Mouse (Mus musculus): ENCODE data around the gene Fer1l4. TPM values are rescaled to one million over a fixed set of nuclear protein-coding genes. Genes with fewer than 3 reads are reported as not detected.
A peak's percentile ranks its signal among the peaks of the same experiment; 100 is the strongest.

The Fer1l4 gene
- polyA plus RNA-seq, 1 experiment = 0.06 TPM

DNA sequence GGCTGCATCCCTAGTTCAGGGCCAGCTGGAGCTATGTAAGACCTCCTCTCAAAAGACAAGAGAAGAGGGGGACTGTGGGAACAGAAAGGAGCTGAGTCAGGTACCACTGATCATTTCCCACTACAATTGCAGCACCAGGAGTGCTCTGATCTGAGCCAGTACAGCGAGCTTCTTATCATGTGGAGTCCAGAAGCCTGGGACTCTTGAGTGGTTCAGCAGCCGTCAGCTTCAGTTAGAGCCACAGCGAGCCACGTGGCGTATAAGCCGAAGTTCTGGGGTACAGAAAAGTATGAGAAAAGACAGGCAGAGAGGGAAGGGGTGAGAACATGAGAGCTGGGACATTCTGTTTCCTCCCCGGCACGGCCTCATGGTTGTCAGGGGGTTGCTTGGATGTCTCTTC is 31.5 kb downstream of the Fer1l4 start:
- no peak for DNase-seq (ENCODE audit: low read depth, low spot score)
- 86% methylated on average over 8 of the region's 8 CpGs for WGBS

- WGBS = 66% methylated on average over 3 of the region's 3 CpGs
- DNase-seq (ENCODE audit: low read depth, low spot score) = no peak
Measured at GRCm38 (mm10) chr2:156018106-156018505, 34.6 kb downstream of the Fer1l4 start.

GRCm38 (mm10) chr2:156007888-156008532 is 44.7 kb downstream of the Fer1l4 start, which contains the start of the genes 6430550D23Rik and Ergic3:
6430550D23Rik (minus strand) TSS chr2:156007977.
Ergic3 (plus strand) TSS chr2:156008045.
- peak; percentile 98 for DNase-seq (ENCODE audit: low read depth, low spot score)
- under 1% methylated on average over 45 of the region's 45 CpGs for WGBS

- 88% methylated on average over 4 of the region's 4 CpGs for WGBS
- DNase-seq (ENCODE audit: low read depth, low spot score) = no peak
Measured at GRCm38 (mm10) chr2:156005393-156005792, 47.4 kb downstream of the Fer1l4 start.

- peak; percentile 37 for DNase-seq (ENCODE audit: low read depth, low spot score)
- WGBS = 37% methylated on average over 14 of the region's 14 CpGs
Measured at GRCm38 (mm10) chr2:155991863-155992321, 60.9 kb downstream of the Fer1l4 start.

DNA sequence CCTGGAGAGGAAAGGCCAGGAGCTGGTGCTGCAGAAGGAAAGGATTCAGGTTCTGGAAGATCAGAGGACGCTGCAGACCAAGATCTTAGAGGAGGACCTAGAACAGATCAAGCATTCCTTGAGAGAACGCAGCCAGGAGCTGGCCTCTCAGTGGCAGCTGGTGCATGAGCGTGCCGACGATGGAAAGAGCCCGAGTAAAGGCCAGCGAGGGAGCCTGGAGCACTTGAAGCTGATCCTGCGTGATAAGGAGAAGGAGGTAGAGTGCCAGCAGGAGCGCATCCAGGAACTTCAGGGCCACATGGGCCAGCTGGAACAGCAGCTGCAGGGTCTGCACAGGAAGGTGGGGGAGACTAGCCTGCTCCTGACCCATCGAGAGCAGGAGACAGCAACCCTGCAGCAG is 61.6 kb downstream of the Fer1l4 start:
- DNase-seq (ENCODE audit: low read depth, low spot score) = no peak
- 93% methylated on average over 10 of the region's 10 CpGs for WGBS

GRCm38 (mm10) chr2:155989085-155989484 is 63.7 kb downstream of the Fer1l4 start:
- 82% methylated on average over 4 of the region's 4 CpGs for WGBS
- no peak for DNase-seq (ENCODE audit: low read depth, low spot score)

- WGBS = 97% methylated on average over 6 of the region's 6 CpGs
- DNase-seq (ENCODE audit: low read depth, low spot score) = no peak
Measured at GRCm38 (mm10) chr2:155987131-155987530, 65.6 kb downstream of the Fer1l4 start.

DNA sequence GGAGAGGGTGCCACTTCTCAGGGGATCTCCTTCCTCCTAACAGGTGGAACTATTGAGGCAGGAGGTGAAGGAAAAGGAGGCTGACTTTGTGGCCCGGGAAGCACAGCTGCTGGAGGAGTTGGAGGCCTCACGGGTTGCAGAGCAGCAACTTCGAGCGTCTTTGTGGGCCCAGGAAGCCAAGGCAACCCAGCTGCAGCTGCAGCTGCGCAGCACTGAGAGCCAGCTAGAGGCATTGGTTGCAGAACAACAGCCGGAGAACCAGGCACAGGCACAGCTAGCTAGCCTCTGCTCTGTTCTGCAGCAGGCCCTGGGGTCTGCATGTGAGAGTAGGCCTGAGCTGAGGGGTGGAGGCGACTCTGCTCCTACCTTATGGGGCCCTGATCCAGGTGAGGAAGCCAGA is 67.0 kb downstream of the Fer1l4 start:
- 89% methylated on average over 7 of the region's 7 CpGs for WGBS
- no peak for DNase-seq (ENCODE audit: low read depth, low spot score)

- DNase-seq (ENCODE audit: low read depth, low spot score) = no peak
- WGBS = 72% methylated on average over 5 of the region's 5 CpGs
Measured at GRCm38 (mm10) chr2:155979328-155979991, 73.3 kb downstream of the Fer1l4 start.

DNA sequence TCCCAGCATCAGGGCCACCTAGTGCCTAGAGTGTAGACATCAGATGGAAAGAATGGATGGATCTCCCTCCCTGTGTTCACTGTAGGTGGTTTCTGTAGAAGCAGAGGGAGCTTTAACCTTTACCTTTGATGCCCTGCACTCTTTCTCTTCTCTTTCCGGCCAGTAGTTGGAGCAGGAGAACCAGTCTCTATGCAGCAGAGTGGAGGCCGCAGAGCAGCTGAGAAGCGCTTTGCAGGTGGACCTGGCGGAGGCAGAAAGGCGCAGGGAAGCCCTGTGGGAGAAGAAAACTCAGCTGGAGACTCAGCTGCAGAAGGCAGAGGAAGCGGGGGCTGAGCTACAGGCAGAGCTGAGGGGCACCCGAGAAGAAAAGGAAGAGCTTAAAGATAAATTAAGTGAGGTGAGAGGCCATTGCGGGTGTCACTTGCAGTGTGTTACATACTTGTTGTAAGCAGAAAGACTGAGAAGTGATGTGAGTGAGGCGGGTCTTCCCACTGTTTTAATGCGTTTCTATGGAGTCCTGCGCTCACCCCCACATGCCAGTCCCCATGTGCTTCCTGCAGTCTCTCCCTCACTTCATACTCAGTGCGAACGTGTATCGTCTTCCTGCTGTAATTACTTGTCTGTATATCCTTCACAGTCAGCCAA is 78.5 kb downstream of the Fer1l4 start:
- 85% methylated on average over 14 of the region's 14 CpGs for WGBS
- no peak for DNase-seq (ENCODE audit: low read depth, low spot score)

- 74% methylated on average over 6 of the region's 6 CpGs for WGBS
- no peak for DNase-seq (ENCODE audit: low read depth, low spot score)
Measured at GRCm38 (mm10) chr2:155973348-155973747, 79.4 kb downstream of the Fer1l4 start.

Other genes starting within 250 kb of the Fer1l4 start
- gene BC029722, start 233.5 kb downstream of the Fer1l4 start, polyA plus RNA-seq (2012; rRNA removed) = 19.0 and 22.9 TPM in 2 replicates
- 288 and 346 TPM in 2 replicates for gene Eif6, start 226.0 kb downstream of the Fer1l4 start, polyA plus RNA-seq (2012; rRNA removed)
- gene Fam83c, start 218.1 kb downstream of the Fer1l4 start, polyA plus RNA-seq (2012; rRNA removed) = 0.97 and 1.7 TPM in 2 replicates
- 26.7 and 31.3 TPM in 2 replicates for gene Uqcc1, start 122.6 kb downstream of the Fer1l4 start, polyA plus RNA-seq (2012; rRNA removed)
- gene Gm15557, start 112.2 kb downstream of the Fer1l4 start, polyA plus RNA-seq (2012; rRNA removed) = not detected in 2 replicates
- 0.10 and 0.15 TPM in 2 replicates for gene Gdf5, start 107.6 kb downstream of the Fer1l4 start, polyA plus RNA-seq (2012; rRNA removed)
- gene Cep250, start 96.5 kb downstream of the Fer1l4 start, polyA plus RNA-seq (2012; rRNA removed) = 4.7 and 8.2 TPM in 2 replicates
- 1.4 and 1.8 TPM in 2 replicates for gene 6430550D23Rik, start 45.0 kb downstream of the Fer1l4 start, polyA plus RNA-seq (2012; rRNA removed)
- 291 and 343 TPM in 2 replicates for gene Ergic3, start 44.9 kb downstream of the Fer1l4 start, polyA plus RNA-seq (2012; rRNA removed)
- 0.47 and 0.86 TPM in 2 replicates for gene Spag4, start 12.2 kb upstream of the Fer1l4 start, polyA plus RNA-seq (2012; rRNA removed)
- 28.4 and 52.4 TPM in 2 replicates for gene Cpne1, start 59.0 kb upstream of the Fer1l4 start, polyA plus RNA-seq (2012; rRNA removed)
- 3.9 and 8.1 TPM in 2 replicates for gene Rbm12, start 59.0 kb upstream of the Fer1l4 start, polyA plus RNA-seq (2012; rRNA removed)
- gene Gm28036, start 74.1 kb upstream of the Fer1l4 start, polyA plus RNA-seq (2012; rRNA removed) = 1.1 and 3.1 TPM in 2 replicates
- gene Romo1, start 91.1 kb upstream of the Fer1l4 start, polyA plus RNA-seq (2012; rRNA removed) = 172 and 173 TPM in 2 replicates
- gene Nfs1, start 91.2 kb upstream of the Fer1l4 start, polyA plus RNA-seq (2012; rRNA removed) = 34.1 and 48.5 TPM in 2 replicates
- 26.0 and 35.1 TPM in 2 replicates for gene Rbm39, start 127.3 kb upstream of the Fer1l4 start, polyA plus RNA-seq (2012; rRNA removed)
- gene Phf20, start 143.5 kb upstream of the Fer1l4 start, polyA plus RNA-seq (2012; rRNA removed) = 5.9 and 7.7 TPM in 2 replicates

All from large intestine, adult 2 months (tissue).